Mouse (Mus musculus) liver, adult 2 months (tissue): ENCODE measurements around the gene Ccr5. TPM values are rescaled to one million over a fixed set of nuclear protein-coding genes. Genes with fewer than 3 reads are reported as not detected.
"Not testable (repeated sequence)": the region's sequence is repeated elsewhere in the genome, so short reads cannot be mapped to it uniquely, and the experiment has no call there.

ENCODE experiments used
- DNase-seq: peaks from one replicate; pipeline ENCODE4 v3.0.0-alpha.2; 2011; ENCODE audit warnings: low read depth, low spot score; ENCODE audit errors: extremely low read depth
- H3K27ac ChIP-seq: fragments of 200-500 bp; replicated peaks from 2 replicates; pipeline ENCODE4 v1.5.1; 2012; ENCODE audit warnings: low read depth, mild to moderate bottlenecking, control low read depth, inconsistent platforms, low read length; ENCODE audit not compliant: insufficient read depth
- H3K27me3 ChIP-seq: fragments of 200-500 bp; 2 replicates; pipeline ENCODE4 v1.6.1; 2012; ENCODE audit warnings: mild to moderate bottlenecking, moderate library complexity, low read length, inconsistent platforms; ENCODE audit not compliant: control insufficient read depth, insufficient read depth
- H3K36me3 ChIP-seq: fragments of 200-500 bp; 2 replicates; pipeline ENCODE4 v1.6.1; 2012; ENCODE audit warnings: low read length, inconsistent platforms; ENCODE audit not compliant: control insufficient read depth, insufficient read depth
- H3K4me1 ChIP-seq: fragments of 200-500 bp; 2 replicates; pipeline ENCODE4 v1.6.1; 2011; ENCODE audit warnings: low read length; ENCODE audit not compliant: control insufficient read depth, insufficient read depth
- H3K4me3 ChIP-seq: fragments of 200-500 bp; 2 replicates; pipeline ENCODE4 v1.5.1; 2011; ENCODE audit warnings: low read depth, mild to moderate bottlenecking, control low read depth, low read length, moderate library complexity; ENCODE audit not compliant: insufficient read depth
- H3K79me2 ChIP-seq: fragments of 200-500 bp; 2 replicates; pipeline ENCODE4 v1.6.1; 2012; ENCODE audit warnings: inconsistent platforms, mild to moderate bottlenecking, low read length, moderate library complexity; ENCODE audit not compliant: control insufficient read depth, insufficient read depth
- H3K9ac ChIP-seq: fragments of 200-500 bp; 2 replicates; pipeline ENCODE4 v1.6.1; 2012; ENCODE audit warnings: low read depth, mild to moderate bottlenecking, control low read depth, inconsistent platforms, low read length
- CTCF ChIP-seq: fragments of 200-500 bp; IDR thresholded peaks from 2 replicates; pipeline ENCODE4 v1.5.1; 2011; ENCODE audit warnings: low read depth, low read length, control low read depth
- POLR2A ChIP-seq: fragments of 200-500 bp; IDR thresholded peaks from 2 replicates; pipeline ENCODE4 v1.6.1; 2011; ENCODE audit warnings: low read length, control low read depth; ENCODE audit not compliant: insufficient read depth; ENCODE audit errors: extremely low read depth
- WGBS: fragments of 180-500 bp; shearing (Covaris S2); methylation state at CpG from one replicate; pipeline ENCODE4 v1.1.7; 2018; 5-methylcytosine and 5-hydroxymethylcytosine counted together
- polyA plus RNA-seq: library from polyadenylated mRNA; depleted of rRNA; stranded (reverse); fragments of >200 nt; gene quantifications from 2 replicates; pipeline ENCODE4 v1.2.3, GENCODE M21; 2012; rRNA removed
- total RNA-seq: library from RNA; depleted of rRNA; stranded (reverse); fragments of >200 nt; gene quantifications from 2 replicates; pipeline ENCODE4 v1.2.3, GENCODE M21; 2014; rRNA removed

The Ccr5 gene
- total RNA-seq (1.6 and 2.2 TPM in 2 replicates), polyA plus RNA-seq (1.0 and 2.0 TPM in 2 replicates)

DNA sequence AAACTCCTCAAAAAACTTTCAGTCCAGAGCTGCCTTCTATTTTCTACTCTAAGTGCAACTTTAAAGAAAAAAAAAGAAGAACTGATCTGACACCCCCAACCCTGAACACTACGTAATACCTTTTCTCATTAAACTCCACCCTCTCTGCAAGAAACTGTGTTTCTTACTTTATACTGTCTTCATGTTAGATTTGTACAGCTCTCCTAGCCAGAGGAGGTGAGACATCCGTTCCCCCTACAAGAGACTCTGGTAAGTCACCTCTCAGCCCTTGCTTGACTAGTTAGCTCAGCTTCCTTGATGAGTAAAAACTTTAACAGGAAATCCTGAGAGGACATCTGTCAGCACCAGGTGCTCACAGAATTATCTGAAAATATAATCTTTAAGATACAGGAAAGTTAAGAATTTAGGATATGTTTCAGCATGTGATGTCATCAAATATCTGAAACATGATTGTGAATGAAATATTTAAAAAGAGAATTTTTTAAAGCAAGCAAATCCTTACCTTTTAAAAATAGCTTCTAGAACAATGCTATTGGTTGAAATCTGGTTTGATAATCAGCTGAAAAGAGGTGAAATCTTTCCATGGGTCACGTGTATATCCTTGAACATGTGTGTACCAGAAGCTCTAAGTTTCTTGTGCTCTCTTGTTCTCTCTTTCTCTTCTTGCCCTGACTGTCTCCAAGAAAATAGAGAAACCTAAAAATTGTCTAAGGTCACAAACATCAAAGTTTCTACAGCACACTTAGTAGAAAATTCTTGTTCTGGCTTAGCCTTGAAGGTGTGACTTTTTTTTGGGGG is at the start of gene Ccr5:
Ccr5 (plus strand) TSS at position 157 of the 798 bp plus-strand sequence.
- Histone ChIP-seq H3K27ac (no peak within 1 kb of the TSS), H3K36me3 (no peaks in the 10 kb centered on the region), H3K79me2 (no peaks in the 10 kb centered on the region), H3K9ac (peak within 1 kb of the TSS; percentile 35; the same call in 1 of the 2 replicates), H3K4me1 (peaks cover 1% of the 10 kb centered on the region; the same call in 1 of the 2 replicates), H3K4me3 (peak within 1 kb of the TSS; percentile 38; the same call in 1 of the 2 replicates), H3K27me3 (no peaks in the 10 kb centered on the region)
- TF ChIP-seq CTCF (no peak), POLR2A (no peak)
- no peak for DNase-seq
- WGBS = 73% methylated on average over 3 of the region's 3 CpGs

- WGBS = 58% methylated on average over 4 of the region's 4 CpGs
- Histone ChIP-seq H3K27ac (no peak overlapping the region), H3K27me3 (no peaks in the 10 kb centered on the region), H3K36me3 (no peaks in the 10 kb centered on the region), H3K4me1 (no peaks in the 10 kb centered on the region), H3K4me3 (no peak overlapping the region), H3K9ac (no peak overlapping the region), H3K79me2 (no peaks in the 10 kb centered on the region)
- TF ChIP-seq POLR2A (no peak), CTCF (no peak)
- no peak for DNase-seq
Observed at GRCm38 (mm10) chr9:124079803-124080202, 41.5 kb upstream of the Ccr5 start.

DNA sequence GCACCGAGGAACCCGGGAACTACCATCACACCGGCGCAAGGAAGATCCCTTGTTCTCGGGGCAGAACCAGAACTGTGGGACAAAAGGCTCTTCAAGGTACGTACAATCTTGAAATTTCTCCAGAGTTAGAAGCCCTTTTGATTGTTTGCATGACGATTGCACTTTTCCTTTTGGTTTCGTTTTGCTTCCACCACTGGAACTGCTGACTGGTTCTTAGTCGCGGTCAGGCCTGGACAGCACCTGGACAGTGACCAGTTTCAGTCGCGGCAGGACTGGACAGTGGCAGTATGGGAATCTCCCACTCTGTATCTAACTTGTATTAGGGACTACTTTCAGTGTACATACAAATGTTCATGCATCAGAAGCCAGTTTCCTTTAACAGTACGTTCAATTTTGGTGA is 40.9 kb upstream of the Ccr5 start:
- H3K4me3 ChIP-seq, H3K4me1 ChIP-seq, H3K36me3 ChIP-seq, H3K9ac ChIP-seq, DNase-seq, H3K27ac ChIP-seq, H3K79me2 ChIP-seq, H3K27me3 ChIP-seq: not testable (repeated sequence)
- 81% methylated on average over 12 of the region's 13 CpGs for WGBS

GRCm38 (mm10) chr9:124090441-124090840 is 30.9 kb upstream of the Ccr5 start:
- no peak overlapping the region for H3K9ac ChIP-seq
- WGBS = 75% methylated on average over 1 of the region's 1 CpGs
- DNase-seq = no peak
- H3K4me3 ChIP-seq = no peak overlapping the region
- TF ChIP-seq CTCF = no peak
- no peak for TF ChIP-seq POLR2A
- no peaks in the 10 kb centered on the region for H3K36me3 ChIP-seq
- no peak overlapping the region for H3K27ac ChIP-seq
- H3K79me2 ChIP-seq = no peaks in the 10 kb centered on the region
- H3K4me1 ChIP-seq = no peaks in the 10 kb centered on the region
- H3K27me3 ChIP-seq = no peaks in the 10 kb centered on the region

DNA sequence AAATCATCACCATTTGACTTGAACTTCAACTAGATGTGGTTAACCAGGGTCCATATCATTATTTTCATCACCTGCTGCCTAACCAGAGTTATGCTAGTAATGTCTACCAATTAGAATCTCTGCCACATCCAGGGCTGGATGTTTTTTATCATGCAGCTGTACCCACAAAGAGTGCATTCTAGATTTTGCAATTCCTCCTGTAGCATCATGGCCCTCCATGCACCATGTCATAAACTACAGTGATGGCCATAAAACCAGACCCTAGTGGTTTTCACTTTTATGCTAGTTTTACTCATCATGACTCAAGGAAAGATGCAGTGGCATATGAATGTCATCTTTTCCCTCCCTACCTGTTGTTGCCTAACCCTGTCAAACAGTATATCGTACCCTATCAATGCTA is 22.2 kb upstream of the Ccr5 start:
- no peak for TF ChIP-seq CTCF
- TF ChIP-seq POLR2A = no peak
- Histone ChIP-seq H3K4me1 (no peaks in the 10 kb centered on the region), H3K4me3 (no peak overlapping the region), H3K9ac (no peak overlapping the region), H3K27me3 (no peaks in the 10 kb centered on the region), H3K36me3 (no peaks in the 10 kb centered on the region), H3K27ac (no peak overlapping the region), H3K79me2 (no peaks in the 10 kb centered on the region)
- WGBS = 86% methylated on average over 1 of the region's 1 CpGs
- DNase-seq = no peak

DNA sequence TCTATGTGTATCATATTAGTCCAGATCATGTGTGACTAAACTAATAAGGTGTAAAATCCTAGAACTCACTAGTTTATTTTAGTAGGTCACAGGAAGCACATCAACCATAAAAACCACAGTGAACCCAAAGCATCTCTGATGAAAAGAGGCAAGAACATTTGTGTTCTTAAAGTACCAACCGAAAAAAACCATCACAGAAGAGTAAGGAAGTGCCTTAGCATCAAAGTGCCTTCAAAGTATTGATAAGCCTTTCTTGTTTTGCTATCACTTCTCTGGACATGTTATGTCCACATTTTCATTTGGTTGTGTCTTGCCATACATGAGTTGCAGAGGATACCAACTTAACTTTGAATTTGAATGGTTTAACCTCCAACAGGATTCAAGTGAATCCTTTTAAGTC is 21.0 kb upstream of the Ccr5 start:
- 71% methylated on average over 1 of the region's 1 CpGs for WGBS
- no peak for DNase-seq
- no peaks in the 10 kb centered on the region for H3K79me2 ChIP-seq
- no peaks in the 10 kb centered on the region for H3K36me3 ChIP-seq
- H3K27me3 ChIP-seq = no peaks in the 10 kb centered on the region
- no peak overlapping the region for H3K4me3 ChIP-seq
- H3K27ac ChIP-seq = no peak overlapping the region
- H3K9ac ChIP-seq = no peak overlapping the region
- no peaks in the 10 kb centered on the region for H3K4me1 ChIP-seq
- TF ChIP-seq CTCF = no peak
- no peak for TF ChIP-seq POLR2A
